Mouse (Mus musculus): ENCODE measurements around the gene Ptprd.

Ptprd gene

DNA sequence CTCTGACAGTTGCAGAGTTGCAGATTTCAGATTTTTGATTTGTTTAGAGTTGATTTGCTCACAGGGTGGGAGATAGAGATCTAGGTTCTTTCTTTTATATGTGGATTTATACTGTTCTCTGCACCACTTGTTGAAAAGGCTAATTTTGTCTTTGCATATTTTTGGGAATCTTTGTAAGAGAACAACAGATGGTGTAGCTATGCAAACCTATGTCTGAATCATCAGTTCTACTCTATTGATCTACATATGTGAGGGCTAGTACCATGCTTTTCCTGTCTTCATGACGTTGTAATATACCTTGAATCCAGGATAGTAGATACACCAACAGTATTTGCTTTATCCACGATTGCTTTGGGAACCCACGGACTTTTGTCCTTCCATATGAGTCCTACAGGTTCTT is 1628.7 kb downstream of the Ptprd start:
- DNase-seq: no peak

GRCm38 (mm10) chr4:76566006-76566405 is 1645.8 kb downstream of the Ptprd start:
- DNase-seq: no peak

DNA sequence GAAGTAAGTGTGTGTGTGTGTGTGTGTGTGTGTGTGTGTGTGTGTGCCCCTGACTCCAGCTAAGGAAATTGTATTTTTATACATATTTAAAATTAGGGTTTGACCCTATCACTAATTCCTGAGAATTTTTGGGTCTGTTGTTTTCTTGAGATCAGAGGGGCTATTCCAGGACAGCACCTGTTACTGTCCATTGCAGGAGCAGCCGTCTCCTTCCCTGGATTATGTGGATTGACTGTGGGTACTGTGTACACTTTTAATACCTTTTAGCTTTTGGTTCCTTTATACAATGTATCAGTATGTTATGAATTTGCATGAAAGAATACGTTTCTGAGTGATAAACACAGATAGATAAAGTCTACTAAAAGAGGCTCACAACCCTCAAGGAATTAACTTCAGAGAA is 1670.0 kb downstream of the Ptprd start:
- no peak for DNase-seq

- no peak for DNase-seq
Measured at GRCm38 (mm10) chr4:76532926-76533325, 1678.8 kb downstream of the Ptprd start.

DNA sequence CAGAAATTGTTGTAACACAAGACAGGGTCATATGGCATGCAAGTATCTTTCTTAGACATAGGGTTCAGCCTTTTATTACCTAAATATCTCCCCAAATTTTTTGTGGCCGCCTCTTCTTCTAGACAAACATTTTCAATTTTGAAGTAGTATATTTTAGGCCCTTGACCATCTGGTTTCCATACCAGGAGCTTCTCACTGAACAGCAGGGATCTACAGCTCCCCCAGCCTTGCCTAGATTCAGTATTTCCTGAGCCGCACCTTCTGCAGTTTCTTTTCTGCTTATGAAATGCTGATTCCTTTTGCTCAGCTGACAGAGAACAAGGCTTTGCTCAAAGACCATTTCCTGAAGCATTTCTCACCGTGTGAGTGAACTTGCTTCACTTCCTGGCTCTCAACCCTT is 1686.5 kb downstream of the Ptprd start:
- peak; percentile 5 to 21 for DNase-seq

GRCm38 (mm10) chr4:76503279-76503601 is 1708.5 kb downstream of the Ptprd start:
- DNase-seq: no peak

- no peak for DNase-seq
Measured at GRCm38 (mm10) chr4:76502575-76503278, 1709.0 kb downstream of the Ptprd start.

DNA sequence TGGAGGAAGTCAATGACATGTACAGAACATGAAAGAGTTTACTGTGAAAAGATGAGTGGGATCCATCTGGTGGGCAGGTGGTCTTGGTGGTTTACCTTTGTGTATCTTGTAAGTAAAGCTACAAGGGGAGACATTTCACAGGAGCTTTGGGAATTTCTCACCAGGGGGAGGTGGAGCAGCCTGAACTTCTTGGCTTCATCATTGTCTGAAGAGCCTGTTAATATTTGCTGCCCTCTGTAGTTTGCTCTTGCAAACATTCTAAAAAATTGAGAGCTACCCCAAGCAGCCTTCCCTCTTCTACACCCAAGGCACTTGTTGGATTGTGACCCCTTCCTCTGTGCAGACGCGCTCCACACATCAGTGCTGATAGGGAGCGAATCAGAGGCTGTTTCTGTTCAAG is 1725.9 kb downstream of the Ptprd start:
- no peak for DNase-seq

DNA sequence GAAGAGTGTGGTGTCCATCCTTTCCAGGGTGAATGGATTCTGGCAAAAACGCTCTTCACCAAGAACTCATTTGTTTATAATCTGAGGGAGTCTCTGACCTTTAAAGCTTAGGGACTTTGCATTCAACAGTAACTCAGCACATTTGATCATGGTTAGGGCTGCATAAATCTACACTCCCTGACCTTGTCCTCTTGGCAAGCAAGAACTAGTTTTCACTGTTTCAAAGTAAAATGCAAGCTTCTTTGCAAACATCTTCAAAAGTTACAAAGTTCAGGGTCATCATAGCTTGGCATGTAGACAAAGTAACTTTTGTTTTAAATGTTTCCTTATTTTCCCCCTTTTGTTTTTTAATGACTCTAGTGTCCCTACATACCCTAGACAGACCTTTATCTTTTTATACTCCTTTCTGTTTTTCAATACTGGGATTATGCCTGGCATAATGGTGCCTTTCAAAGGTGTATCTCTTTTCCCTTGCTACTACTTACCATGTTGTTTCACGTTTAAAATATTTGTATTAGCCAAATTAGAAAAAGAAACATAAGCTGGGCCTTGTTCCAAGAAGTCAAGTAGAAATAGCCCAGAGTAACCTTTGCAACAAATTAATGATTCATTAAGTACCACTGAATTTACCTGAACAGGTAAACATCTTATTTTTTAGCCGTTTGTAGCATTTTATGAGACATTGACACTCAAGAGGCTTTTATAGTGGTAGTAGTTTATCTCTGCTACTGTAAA is 1743.2 kb downstream of the Ptprd start:
- DNase-seq: no peak

DNA sequence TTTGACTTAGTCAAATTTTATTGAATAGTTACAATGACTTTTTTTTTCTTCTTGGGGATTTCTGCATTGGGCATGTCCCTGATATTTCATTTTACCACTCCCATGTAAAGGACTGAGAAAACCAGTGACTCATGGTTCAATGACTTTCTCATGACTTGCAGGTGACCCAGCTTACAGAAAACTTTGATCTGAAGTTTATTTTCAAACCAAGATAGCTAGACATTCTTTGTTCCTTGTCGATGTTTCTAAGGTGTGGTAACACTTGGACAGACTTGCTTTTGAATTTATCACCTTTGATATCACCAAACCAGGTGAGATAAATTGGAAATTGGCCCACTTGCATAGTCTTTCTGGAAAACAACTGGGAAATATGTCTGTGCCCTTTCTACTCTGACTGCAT is 1747.1 kb downstream of the Ptprd start:
- no peak for DNase-seq

- DNase-seq: no peak
Measured at GRCm38 (mm10) chr4:76461336-76461735, 1750.4 kb downstream of the Ptprd start.

GRCm38 (mm10) chr4:76460556-76460955 is 1751.2 kb downstream of the Ptprd start:
- no peak for DNase-seq

- no peak for DNase-seq
Measured at GRCm38 (mm10) chr4:76459621-76460020, 1752.1 kb downstream of the Ptprd start.

- DNase-seq: no peak
Measured at GRCm38 (mm10) chr4:76452286-76452685, 1759.5 kb downstream of the Ptprd start.

GRCm38 (mm10) chr4:76451019-76451552 is 1760.7 kb downstream of the Ptprd start:
- DNase-seq: peak; percentile 28 to 43

DNA sequence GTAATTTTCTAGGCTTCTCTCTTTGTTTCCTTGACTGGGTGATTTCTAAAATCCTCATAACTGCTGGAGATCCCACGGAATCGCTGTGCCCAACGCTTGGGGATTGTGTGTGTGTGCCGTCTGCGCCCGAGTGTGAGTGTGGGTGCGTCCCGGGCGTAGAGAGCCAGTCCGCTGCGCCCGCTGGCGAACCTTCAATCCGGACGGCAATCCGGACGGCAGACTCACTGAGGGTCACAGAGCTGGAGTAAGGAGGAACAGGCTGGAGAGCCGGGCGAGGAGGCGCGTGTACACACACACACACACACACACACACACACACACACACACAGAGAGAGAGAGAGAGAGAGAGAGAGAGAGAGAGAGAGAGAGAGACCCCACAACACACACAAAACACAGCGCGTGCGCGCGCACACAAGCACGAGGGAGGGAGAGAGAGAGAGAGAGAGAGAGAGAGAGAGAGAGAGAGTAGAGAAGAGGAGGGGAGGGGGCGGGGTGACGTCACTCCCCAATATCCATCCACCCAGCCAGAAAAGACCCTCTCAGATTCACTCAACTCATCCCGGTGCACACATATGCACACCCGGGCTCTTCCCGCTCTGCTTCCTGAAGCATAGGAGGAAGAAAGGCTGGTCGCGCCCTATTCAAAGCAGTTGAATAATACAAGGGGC is 1761.3 kb downstream of the Ptprd start:
- DNase-seq: peak; percentile 66 to 71

DNA sequence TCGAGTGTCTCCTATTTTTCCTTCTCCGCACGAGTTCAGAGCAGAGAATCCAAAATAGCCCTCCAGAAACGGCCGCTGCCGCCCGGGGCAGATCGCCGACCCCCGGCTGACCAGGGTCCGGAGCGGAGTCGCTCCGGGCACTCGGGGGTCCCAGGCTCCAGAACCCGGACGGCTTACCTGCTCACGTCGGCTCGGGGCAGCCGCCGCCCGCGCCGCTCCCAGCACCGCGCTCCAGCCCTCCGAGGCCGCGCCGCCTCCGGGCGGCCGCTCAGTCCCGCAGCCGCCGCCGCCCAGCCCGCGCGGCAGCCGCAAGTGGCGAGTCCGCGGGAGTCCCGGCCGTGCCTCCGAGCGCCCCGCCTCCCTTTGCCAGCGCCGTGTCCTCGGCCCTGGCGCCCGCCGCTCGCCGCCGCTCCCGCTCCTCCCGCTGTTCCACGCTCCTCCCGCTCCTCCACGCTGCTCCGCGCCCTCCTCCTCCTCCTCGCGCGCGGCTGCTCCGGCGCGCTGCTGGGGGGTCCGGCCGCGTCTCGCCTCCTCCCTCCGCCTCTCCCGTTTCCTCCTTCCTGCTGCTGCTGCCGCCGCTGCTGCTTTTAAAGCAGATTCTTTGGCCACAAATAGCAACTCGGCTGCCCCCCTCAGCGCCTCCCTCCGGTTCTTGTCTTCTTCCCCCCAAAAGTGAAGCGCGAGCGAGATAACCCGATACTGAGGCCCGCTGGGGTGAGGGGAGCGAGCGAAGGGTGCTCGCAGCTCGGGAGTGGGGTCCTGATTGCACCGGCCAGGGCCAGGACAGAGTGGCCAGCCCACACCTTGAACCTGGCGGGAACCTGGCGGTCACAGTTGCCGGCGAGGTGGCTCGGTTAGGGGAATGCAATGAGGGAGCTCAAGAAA is 1762.1 kb downstream of the Ptprd start:
- DNase-seq: peak; percentile 78 to 84

DNA sequence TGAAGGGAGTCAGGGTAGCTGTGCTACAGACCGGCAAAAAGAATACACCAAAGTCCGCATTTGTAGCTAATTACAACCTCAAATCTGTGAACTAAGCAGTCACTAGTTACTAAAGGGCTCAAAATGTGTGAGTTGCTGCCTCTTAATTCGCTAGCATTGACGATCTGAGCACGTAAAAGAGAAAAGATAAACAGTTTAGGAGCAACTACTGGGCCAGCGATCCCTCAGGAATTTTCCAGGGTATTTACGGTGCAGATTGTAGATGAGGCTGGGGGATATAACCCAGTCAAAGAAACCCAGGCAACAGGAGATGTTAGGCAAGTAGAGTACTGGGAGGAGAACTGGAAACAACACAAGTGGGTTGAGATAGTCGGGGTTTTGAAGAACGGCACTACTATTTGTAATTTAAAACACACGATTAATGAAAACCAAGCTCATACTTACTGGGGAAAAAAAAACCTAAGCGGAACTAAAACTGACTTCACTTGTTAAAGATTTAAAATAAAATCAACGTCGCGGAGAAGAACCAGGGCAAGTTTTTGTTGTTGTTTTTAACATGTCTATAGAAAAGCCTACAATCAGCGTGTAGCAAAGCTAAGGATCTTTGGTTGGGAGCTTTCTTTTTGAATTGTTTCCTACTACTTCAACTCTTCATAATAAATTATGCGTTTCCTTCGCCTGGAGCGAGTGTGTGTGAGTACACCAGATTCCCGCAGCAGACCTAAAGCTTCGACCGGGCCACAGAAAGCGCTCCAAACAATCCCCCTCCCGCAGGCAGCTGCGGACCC is 1762.9 kb downstream of the Ptprd start:
- DNase-seq: peak in 1 of 2 experiments; percentile 45

- no peak for DNase-seq
Measured at GRCm38 (mm10) chr4:76447396-76447795, 1764.4 kb downstream of the Ptprd start.

GRCm38 (mm10) chr4:76444778-76445177 is 1767.0 kb downstream of the Ptprd start:
- DNase-seq: no peak

GRCm38 (mm10) chr4:76443553-76443952 is 1768.2 kb downstream of the Ptprd start:
- no peak for DNase-seq

Data from cerebellum, postnatal 36 days (tissue).